Mouse (Mus musculus) heart, postnatal 0 days (tissue): ENCODE data around the gene Iqce.

ENCODE experiments used
- CTCF ChIP-seq: IDR thresholded peaks from 2 replicates; pipeline ENCODE4 v1.5.1; 2016; ENCODE audit warnings: antibody characterized with exemption, control low read depth, low read depth
- EP300 ChIP-seq: IDR thresholded peaks from 2 replicates; pipeline ENCODE4 v1.6.1; 2016; ENCODE audit warnings: antibody characterized with exemption, low read depth

DNA sequence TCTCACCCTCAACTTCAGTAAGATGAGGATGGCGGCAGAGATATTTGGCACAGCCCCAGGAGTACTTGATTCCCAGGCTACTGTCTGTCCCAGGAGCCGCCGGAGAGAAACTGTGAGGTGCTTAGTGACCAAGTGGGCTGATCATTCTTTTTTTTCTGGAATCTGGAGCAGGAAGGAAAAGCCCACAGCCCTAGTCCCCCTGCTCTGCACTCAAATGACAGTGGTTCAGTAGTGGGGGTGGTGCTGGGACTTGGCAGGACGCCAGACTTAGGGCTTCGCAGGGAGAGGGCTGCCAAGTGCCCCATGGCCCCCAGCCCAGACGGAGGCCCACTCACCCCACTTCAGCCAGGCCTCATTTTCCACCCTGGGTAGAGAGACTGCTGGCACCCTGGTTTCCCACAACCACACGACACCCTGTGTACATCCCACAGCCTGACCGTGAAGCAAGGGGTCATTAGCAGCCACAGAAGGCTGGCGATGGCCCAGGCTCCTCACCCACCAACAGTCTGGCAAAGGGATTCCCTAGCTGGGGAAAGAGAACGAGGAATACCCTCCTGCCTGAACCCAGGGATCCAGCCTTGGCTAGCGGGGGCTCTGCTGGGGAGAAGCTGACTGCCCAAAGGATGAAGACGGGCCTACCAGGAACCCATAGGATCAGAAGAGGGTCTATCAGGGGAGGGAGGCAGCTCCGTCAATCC, 54.2 kb downstream of the Iqce start:
- TF ChIP-seq CTCF (no peak), EP300 (no peak)
